Mouse (Mus musculus): ENCODE results near the gene Insl3. TPM values are rescaled to one million over a fixed set of nuclear protein-coding genes. Genes with fewer than 3 reads are reported as not detected.

Insl3 gene
- total and polyA plus RNA-seq, 3 experiments = 0.54 to 4.4 TPM; not detected in 1

DNA sequence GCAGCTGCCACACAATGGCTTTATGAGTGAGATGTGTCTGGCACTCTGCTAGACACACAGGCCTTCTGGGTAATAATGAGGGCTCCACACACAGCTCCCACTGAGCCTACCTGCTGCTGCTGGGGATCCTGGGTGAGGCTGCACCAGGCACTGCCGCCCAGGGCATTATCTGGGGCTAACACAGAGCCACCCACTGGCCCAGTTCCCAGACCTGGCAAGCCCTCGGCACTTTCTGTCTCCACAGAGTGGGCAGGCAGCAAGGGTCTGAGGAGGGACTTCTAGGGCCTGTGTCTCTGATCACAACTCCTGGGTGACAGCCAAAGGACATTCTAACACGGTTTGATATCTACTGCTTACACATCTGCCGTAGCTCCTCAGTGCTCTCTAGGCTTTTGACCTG is 30.2 kb downstream of the Insl3 start (continued):
- TF ChIP-seq UBTF (IDR thresholded peaks at IDR 0.05; ENCODE audit: borderline replicate concordance, insufficient read depth, low read depth, low read length) = no peak
- no peak for TF ChIP-seq E2F4 (IDR thresholded peaks at IDR 0.05; ENCODE audit: borderline replicate concordance, low read depth, low read length)
- TF ChIP-seq ELF1 (IDR thresholded peaks at IDR 0.05; ENCODE audit: low read depth, low read length) = no peak
- no peak for TF ChIP-seq BHLHE40 (IDR thresholded peaks at IDR 0.05; ENCODE audit: borderline replicate concordance, low read depth, low read length)
- no peak for TF ChIP-seq RCOR1 (IDR thresholded peaks at IDR 0.05; ENCODE audit: low read depth, low read length)
- no peak for TF ChIP-seq MAFK (IDR thresholded peaks at IDR 0.05; ENCODE audit: borderline replicate concordance, low read depth, low read length)
- no peak for TF ChIP-seq MAZ (IDR thresholded peaks at IDR 0.05; ENCODE audit: low read depth, low read length)
- no peak for TF ChIP-seq SIN3A (IDR thresholded peaks at IDR 0.05; ENCODE audit: low read length)
- peak; percentile 70 for TF ChIP-seq TCF12 (IDR thresholded peaks at IDR 0.05; ENCODE audit: low read depth, low read length)
- no peak for TF ChIP-seq GABPA (IDR thresholded peaks at IDR 0.05; ENCODE audit: low read depth, low read length)
- TF ChIP-seq ZKSCAN1 (IDR thresholded peaks at IDR 0.05; ENCODE audit: low read depth, low read length) = no peak
- peak; percentile 33; the same call in 1 of the 2 replicates for TF ChIP-seq MXI1 (IDR thresholded peaks at IDR 0.05; ENCODE audit: low read depth, low read length)
- TF ChIP-seq MEF2A (IDR thresholded peaks at IDR 0.05; ENCODE audit: extremely low read depth, insufficient replicate concordance, low read depth, low read length, poor library complexity, severe bottlenecking) = no peak
- TF ChIP-seq TAL1 (IDR thresholded peaks at IDR 0.05; ENCODE audit: low read length) = peak; percentile 53

DNA sequence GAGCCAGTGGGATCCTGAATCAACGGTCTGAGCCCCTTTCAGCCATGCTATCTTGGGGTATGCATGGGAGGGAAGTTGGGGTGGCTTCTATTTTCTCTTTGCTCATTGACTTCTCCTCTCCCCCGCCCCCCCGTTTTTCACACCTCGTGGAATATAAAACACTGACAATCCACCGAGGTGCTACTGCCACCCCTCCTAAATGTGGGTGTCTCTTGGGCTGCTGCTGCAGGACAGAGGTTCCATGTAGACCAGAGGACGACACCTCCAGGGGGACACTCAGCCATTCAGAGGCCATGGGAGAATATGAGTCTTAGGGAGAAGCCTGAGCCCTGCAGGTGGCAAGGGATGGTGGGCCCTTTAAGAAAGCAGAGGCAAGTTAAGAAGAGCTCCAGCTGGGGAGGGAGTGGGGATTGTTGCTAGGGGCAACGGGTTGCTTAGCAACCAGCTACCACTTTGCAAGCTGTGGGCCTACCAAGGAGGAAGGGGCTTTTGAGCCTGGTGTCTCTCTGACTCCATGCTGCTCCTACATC is 31.0 kb downstream of the Insl3 start:
- Histone ChIP-seq H3K4me3 (ENCODE audit: control insufficient read depth in 1 of 2, insufficient read depth in 1 of 2, low read depth in 2 of 2, low read length in 2 of 2) (0 out of 4 replicates have a peak overlapping the region, but pooled peaks of 1 of the 2 experiments have one; percentile 12), H3K9ac (ENCODE audit: control insufficient read depth, low read depth, low read length, poor library complexity, severe bottlenecking) (no peak overlapping the region; the same call in 1 of the 2 replicates), H3K27ac (ENCODE audit: control insufficient read depth, low read depth, low read length) (peak overlapping the region; percentile 14; the same call in 1 of the 2 replicates), H3K4me1 (ENCODE audit: control insufficient read depth in 1 of 2, insufficient read depth in 2 of 2, low read length in 2 of 2) (peaks cover 4 to 12% of the 10 kb centered on the region in 2 experiments), H3K27me3 (ENCODE audit: control insufficient read depth in 1 of 2, insufficient read depth in 2 of 2, low read length in 2 of 2) (no peaks in the 10 kb centered on the region), H3K36me3 (ENCODE audit: control insufficient read depth in 1 of 2, insufficient read depth in 2 of 2, low read length in 2 of 2) (peaks cover 0 to 5% of the 10 kb centered on the region in 2 experiments; a peak in 1 of 4 replicates), H3K79me2 (ENCODE audit: control insufficient read depth, insufficient read depth, low read length, poor library complexity) (no peaks in the 10 kb centered on the region), H3K9me3 (replicated peaks; ENCODE audit: insufficient read depth, low read length) (no peaks in the 10 kb centered on the region)
- TF ChIP-seq ZC3H11A (IDR thresholded peaks at IDR 0.05; ENCODE audit: low read depth, low read length) = no peak
- 0 out of 2 replicates have a peak, but pooled peaks have one; percentile 2 for TF ChIP-seq SIN3A (IDR thresholded peaks at IDR 0.05; ENCODE audit: low read length)
- peak; percentile 35 for DNase-seq (ENCODE audit: low read depth, low spot score)

DNA sequence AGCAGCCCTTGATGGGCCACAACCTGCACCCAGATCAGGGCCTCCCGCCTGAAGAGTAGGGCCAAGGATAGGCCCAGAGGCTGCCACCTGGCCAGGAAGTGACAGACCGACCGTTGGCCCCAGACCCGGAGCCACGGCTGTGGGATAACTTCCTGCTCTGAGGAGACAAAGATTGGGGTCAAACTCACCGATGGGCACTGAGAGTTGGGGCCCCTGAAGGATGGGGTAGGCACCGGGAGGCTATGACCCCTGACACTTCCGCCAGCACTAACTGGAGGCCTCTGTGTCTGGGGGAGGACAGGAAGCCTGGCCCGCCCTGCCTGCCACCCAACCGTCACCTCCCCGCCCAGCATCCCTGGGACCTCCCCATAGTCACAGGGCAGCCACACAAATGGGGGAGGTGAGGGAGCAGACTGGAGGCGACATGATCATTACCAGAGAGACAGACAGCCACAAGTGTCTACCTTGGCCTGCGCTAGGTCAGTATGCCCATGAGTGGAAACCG is 34.1 kb downstream of the Insl3 start:
- DNase-seq (ENCODE audit: low read depth, low spot score) = no peak
- Histone ChIP-seq H3K36me3 (ENCODE audit: control insufficient read depth in 1 of 2, insufficient read depth in 2 of 2, low read length in 2 of 2) (peaks cover 0 to 5% of the 10 kb centered on the region in 2 experiments; a peak in 1 of 4 replicates), H3K27me3 (ENCODE audit: control insufficient read depth in 1 of 2, insufficient read depth in 2 of 2, low read length in 2 of 2) (no peaks in the 10 kb centered on the region), H3K79me2 (ENCODE audit: control insufficient read depth, insufficient read depth, low read length, poor library complexity) (no peaks in the 10 kb centered on the region), H3K4me3 (ENCODE audit: control insufficient read depth in 1 of 2, insufficient read depth in 1 of 2, low read depth in 2 of 2, low read length in 2 of 2) (no peak overlapping the region), H3K9me3 (replicated peaks; ENCODE audit: insufficient read depth, low read length) (no peaks in the 10 kb centered on the region), H3K27ac (ENCODE audit: control insufficient read depth, low read depth, low read length) (no peak overlapping the region), H3K9ac (ENCODE audit: control insufficient read depth, low read depth, low read length, poor library complexity, severe bottlenecking) (no peak overlapping the region), H3K4me1 (ENCODE audit: control insufficient read depth in 1 of 2, insufficient read depth in 2 of 2, low read length in 2 of 2) (peaks cover 4 to 12% of the 10 kb centered on the region in 2 experiments)
- no peak for TF ChIP-seq POLR2AphosphoS5 (IDR thresholded peaks at IDR 0.05; ENCODE audit: borderline replicate concordance, low read depth, low read length)
